ENCODE assay signal across 13 mouse cellular contexts in the genomic region with DNA sequence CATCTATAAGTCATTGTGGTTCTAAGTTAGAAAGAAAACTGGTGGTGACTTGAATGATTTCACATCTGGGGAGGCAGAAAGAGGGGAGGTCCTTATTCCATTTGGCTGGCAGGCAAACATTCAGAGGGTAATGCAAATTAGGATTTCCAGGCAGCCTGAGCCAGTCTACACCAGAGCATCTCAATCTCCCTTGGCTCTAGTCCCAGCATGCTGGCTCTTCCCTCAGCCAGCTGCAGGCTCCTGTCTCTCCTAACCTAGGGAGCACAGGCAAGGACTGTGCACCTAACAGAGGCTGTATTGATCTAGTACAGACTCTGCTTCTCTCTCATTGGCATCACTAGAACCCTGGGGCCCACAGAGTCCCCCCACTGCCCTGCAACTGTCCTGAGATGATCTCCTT.
DNase-seq lines count a peak whose midpoint lies in the region; ATAC-seq and TF ChIP-seq lines count a peak whose summit lies in the region.
"Had no signal": no experiment of that assay in that cellular context is flagged by ENCODE, and none has a peak within 500 bp of the region (broad histone marks: within the 10 kb centered on the region; RNA-seq: fewer than 3 reads in every experiment).

No protein-coding gene starts in this region.

- TF ChIP-seq POLR2A in brain, embryonic 14.5 days (IDR thresholded peaks at IDR 0.05; ENCODE audit: borderline replicate concordance, extremely low read depth, insufficient read depth, insufficient read length, poor library complexity, severe bottlenecking): no peak

- peaks cover 9% of the 10 kb centered on the region for H3K4me1 ChIP-seq in forebrain, embryonic 13.5 days
- 0 out of 2 replicates have a peak, but pooled peaks cover 3% of the 10 kb centered on the region for H3K4me1 ChIP-seq in forebrain, embryonic 12.5 days
- H3K4me1 ChIP-seq in limb, embryonic 13.5 days: peaks cover 22% of the 10 kb centered on the region
- H3K4me1 ChIP-seq in limb, embryonic 10.5 days: peaks cover 9% of the 10 kb centered on the region; the same call in 1 of the 2 replicates
- H3K4me1 ChIP-seq in midbrain, embryonic 14.5 days (ENCODE audit: control insufficient read depth, insufficient read depth, low read length): no peaks in the 10 kb centered on the region
- H3K4me1 ChIP-seq in stomach, postnatal 0 days (replicated peaks; ENCODE audit: control insufficient read depth, insufficient read depth): no peaks in the 10 kb centered on the region

- TF ChIP-seq CTCF in brain, embryonic 14.5 days (IDR thresholded peaks at IDR 0.05; ENCODE audit: borderline replicate concordance, extremely low read depth, insufficient read depth, insufficient read length): no peak
- no peak for TF ChIP-seq CTCF in stomach, postnatal 0 days (IDR thresholded peaks at IDR 0.05; ENCODE audit: low read depth)

- peak; percentile 85 for ATAC-seq in forebrain, embryonic 13.5 days
- ATAC-seq in forebrain, embryonic 12.5 days (ENCODE audit: low FRiP score): no peak
- 0 out of 2 replicates have a peak, but pooled peaks have one; percentile 32 for ATAC-seq in limb, embryonic 13.5 days (ENCODE audit: low FRiP score, low read depth)
- peak; percentile 43 for ATAC-seq in midbrain, embryonic 14.5 days (ENCODE audit: low FRiP score, low TSS enrichment)
- no peak for ATAC-seq in stomach, postnatal 0 days (ENCODE audit: low FRiP score, low TSS enrichment)
- ATAC-seq: intestine, embryonic 16.5 days had no signal

- H3K4me3 ChIP-seq in forebrain, embryonic 13.5 days: no peak overlapping the region
- H3K4me3 ChIP-seq in forebrain, embryonic 12.5 days (replicated peaks): no peak overlapping the region
- H3K4me3 ChIP-seq in limb, embryonic 13.5 days: no peak overlapping the region
- H3K4me3 ChIP-seq in limb, embryonic 10.5 days: no peak overlapping the region
- H3K4me3 ChIP-seq in midbrain, embryonic 14.5 days (replicated peaks; ENCODE audit: low read depth, low read length): no peak overlapping the region
- no peak overlapping the region for H3K4me3 ChIP-seq in stomach, postnatal 0 days (ENCODE audit: low read depth, low read length)

- no peak for TF ChIP-seq EP300 in stomach, postnatal 0 days (optimal IDR thresholded peaks at IDR 0.05)

- no peak overlapping the region for H3K4me2 ChIP-seq in forebrain, embryonic 13.5 days
- no peak overlapping the region for H3K4me2 ChIP-seq in forebrain, embryonic 12.5 days
- H3K4me2 ChIP-seq in limb, embryonic 13.5 days (replicated peaks): no peak overlapping the region
- H3K4me2 ChIP-seq in midbrain, embryonic 14.5 days (ENCODE audit: low read length): no peak overlapping the region
- no peak overlapping the region for H3K4me2 ChIP-seq in stomach, postnatal 0 days (replicated peaks; ENCODE audit: low read depth)

- no peak overlapping the region for H3K9ac ChIP-seq in forebrain, embryonic 13.5 days
- no peak overlapping the region for H3K9ac ChIP-seq in forebrain, embryonic 12.5 days
- H3K9ac ChIP-seq in limb, embryonic 13.5 days: no peak overlapping the region
- no peak overlapping the region for H3K9ac ChIP-seq in midbrain, embryonic 14.5 days (replicated peaks; ENCODE audit: low read length)
- no peak overlapping the region for H3K9ac ChIP-seq in stomach, postnatal 0 days (ENCODE audit: low read length)
- H3K9ac ChIP-seq: liver, embryonic 14.5 days had no signal

- H3K36me3 ChIP-seq in forebrain, embryonic 13.5 days (ENCODE audit: poor library complexity, severe bottlenecking): no peaks in the 10 kb centered on the region
- H3K36me3 ChIP-seq in forebrain, embryonic 12.5 days (replicated peaks): no peaks in the 10 kb centered on the region
- H3K36me3 ChIP-seq in limb, embryonic 13.5 days: no peaks in the 10 kb centered on the region
- H3K36me3 ChIP-seq in limb, embryonic 10.5 days: no peaks in the 10 kb centered on the region
- H3K36me3 ChIP-seq in midbrain, embryonic 14.5 days (ENCODE audit: control insufficient read depth, insufficient read depth, low read length): no peaks in the 10 kb centered on the region
- no peaks in the 10 kb centered on the region for H3K36me3 ChIP-seq in stomach, postnatal 0 days (ENCODE audit: control insufficient read depth, insufficient read depth, low read length)

- no peaks in the 10 kb centered on the region for H3K9me3 ChIP-seq in forebrain, embryonic 13.5 days (replicated peaks)
- H3K9me3 ChIP-seq in forebrain, embryonic 12.5 days: no peaks in the 10 kb centered on the region
- no peaks in the 10 kb centered on the region for H3K9me3 ChIP-seq in limb, embryonic 13.5 days
- H3K9me3 ChIP-seq in limb, embryonic 10.5 days (replicated peaks): no peaks in the 10 kb centered on the region
- no peaks in the 10 kb centered on the region for H3K9me3 ChIP-seq in midbrain, embryonic 14.5 days (ENCODE audit: control insufficient read depth, low read length)
- no peaks in the 10 kb centered on the region for H3K9me3 ChIP-seq in stomach, postnatal 0 days (ENCODE audit: control insufficient read depth, low read length)

- DNase-seq in limb, embryonic 10.5 days (ENCODE audit: low spot score): no peak
- peak; percentile 85 for DNase-seq in brain, embryonic 14.5 days (ENCODE audit: low read depth)
- peak; percentile 55 for DNase-seq in midbrain, embryonic 14.5 days
- no peak for DNase-seq in urinary bladder, adult 18-20 months (ENCODE audit: low spot score in 2 of 2)
- no peak for DNase-seq in stomach, postnatal 0 days (ENCODE audit: low spot score)
- DNase-seq: embryo, embryonic 11 days; kidney, postnatal 4 days; thymus, postnatal 4 days had no signal

- no peaks in the 10 kb centered on the region for H3K27me3 ChIP-seq in forebrain, embryonic 13.5 days
- no peaks in the 10 kb centered on the region for H3K27me3 ChIP-seq in forebrain, embryonic 12.5 days
- no peaks in the 10 kb centered on the region; the same call in 1 of the 2 replicates for H3K27me3 ChIP-seq in limb, embryonic 13.5 days
- no peaks in the 10 kb centered on the region for H3K27me3 ChIP-seq in limb, embryonic 10.5 days (ENCODE audit: low read depth, poor library complexity, severe bottlenecking)
- no peaks in the 10 kb centered on the region for H3K27me3 ChIP-seq in midbrain, embryonic 14.5 days (ENCODE audit: control insufficient read depth, insufficient read depth, low read length)
- no peaks in the 10 kb centered on the region for H3K27me3 ChIP-seq in stomach, postnatal 0 days (ENCODE audit: control insufficient read depth, insufficient read depth, low read length)

- H3K27ac ChIP-seq in forebrain, embryonic 13.5 days: no peak overlapping the region
- no peak overlapping the region for H3K27ac ChIP-seq in forebrain, embryonic 12.5 days
- no peak overlapping the region for H3K27ac ChIP-seq in limb, embryonic 13.5 days
- H3K27ac ChIP-seq in limb, embryonic 10.5 days: no peak overlapping the region
- no peak overlapping the region for H3K27ac ChIP-seq in midbrain, embryonic 14.5 days (replicated peaks; ENCODE audit: low read depth, low read length)
- no peak overlapping the region for H3K27ac ChIP-seq in stomach, postnatal 0 days (replicated peaks)
- H3K27ac ChIP-seq: liver, embryonic 14.5 days had no signal

Comparison
In these comparisons a context has a peak if more than half of its experiments do, and no peak if none do; other contexts are left out.
1. ATAC-seq: peak in forebrain, embryonic 13.5 days (single experiment), limb, embryonic 13.5 days (single experiment) and midbrain, embryonic 14.5 days (single experiment); none in forebrain, embryonic 12.5 days (single experiment) and stomach, postnatal 0 days (single experiment).
2. DNase-seq: peak in brain, embryonic 14.5 days (single experiment) and midbrain, embryonic 14.5 days (single experiment); none in limb, embryonic 10.5 days (single experiment), urinary bladder, adult 18-20 months (0 of 2) and stomach, postnatal 0 days (single experiment).